Mouse (Mus musculus) v-Abl transformed pro-B cells (cell line): ENCODE measurements at regions not wholly inside any gene's neighbourhood (a gene's known extent, or its start where the extent isn't known, plus 50 kb on each side); places are given as distances from the start of the nearest gene placed in this dataset.

Experiments used
- in situ Hi-C, 2 experiments: fragments of 400-800 bp; cut with MboI; formaldehyde crosslinking; loops; one replicate each; pipeline ENCODE4 v1.15.1; 2025; ENCODE audit not compliant: unreplicated experiment in 2 of 2

DNA sequence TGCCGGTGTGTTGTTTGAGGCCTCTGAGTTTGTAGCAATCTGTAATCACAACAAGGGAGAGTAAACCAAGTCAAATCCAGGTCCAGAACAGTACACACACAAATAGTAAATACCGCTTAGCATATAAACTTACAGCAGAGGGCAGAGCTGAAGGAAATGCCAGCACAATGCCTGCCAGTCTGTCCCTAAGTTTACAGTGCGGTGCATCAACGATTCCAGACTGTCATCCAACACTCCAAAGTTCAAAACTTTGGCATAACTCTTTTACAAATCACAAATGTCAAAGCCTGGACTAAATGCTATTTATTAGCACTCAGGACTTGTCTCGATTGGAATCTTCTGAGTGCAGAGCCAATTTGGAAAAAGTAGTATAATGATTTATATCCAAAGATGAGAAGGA, 104.7 kb upstream of the Ptpn13 start:
- in situ Hi-C loops, result no loop called here

DNA sequence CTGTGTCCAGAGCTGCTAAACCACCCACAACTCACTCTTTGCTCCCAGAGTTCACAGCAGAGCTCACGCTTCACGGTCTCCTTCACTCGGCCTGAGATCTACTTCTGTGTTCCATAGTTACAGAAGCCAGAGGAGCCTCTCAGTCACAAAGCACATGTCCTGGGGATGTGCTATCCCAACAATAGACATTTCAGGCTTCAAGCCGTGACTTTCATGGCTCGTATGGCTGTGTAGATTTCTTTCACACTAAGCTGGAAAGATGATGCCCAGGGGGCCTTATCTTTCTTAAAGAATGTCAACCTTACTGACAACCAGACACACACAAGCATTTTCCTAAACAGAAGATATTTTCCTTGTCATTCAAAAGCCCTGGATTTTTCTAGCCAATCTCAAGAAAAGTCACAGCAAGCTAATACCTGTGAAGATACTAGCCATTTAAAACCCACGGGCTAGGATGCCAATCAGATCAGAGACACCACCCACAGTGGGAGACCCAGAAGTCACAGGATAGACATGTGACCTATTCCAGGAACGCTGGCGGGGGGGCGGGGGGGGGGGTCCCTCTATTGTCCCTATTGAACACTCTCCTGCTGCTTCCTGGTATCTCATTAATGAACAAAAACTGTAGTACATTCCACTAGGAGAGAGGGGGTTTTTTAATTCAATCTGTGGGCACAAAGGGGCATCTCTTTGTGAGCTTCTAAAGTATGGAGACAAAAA, 98.8 kb upstream of the Mapk10 start:
- in situ Hi-C loops, result no loop called here

- in situ Hi-C loops, result no loop called here
Measured at GRCm38 (mm10) chr5:103305716-103306447, 94.7 kb upstream of the Mapk10 start.

- in situ Hi-C loops, result no loop called here
Measured at GRCm38 (mm10) chr5:103304975-103305374, 93.8 kb upstream of the Mapk10 start.

DNA sequence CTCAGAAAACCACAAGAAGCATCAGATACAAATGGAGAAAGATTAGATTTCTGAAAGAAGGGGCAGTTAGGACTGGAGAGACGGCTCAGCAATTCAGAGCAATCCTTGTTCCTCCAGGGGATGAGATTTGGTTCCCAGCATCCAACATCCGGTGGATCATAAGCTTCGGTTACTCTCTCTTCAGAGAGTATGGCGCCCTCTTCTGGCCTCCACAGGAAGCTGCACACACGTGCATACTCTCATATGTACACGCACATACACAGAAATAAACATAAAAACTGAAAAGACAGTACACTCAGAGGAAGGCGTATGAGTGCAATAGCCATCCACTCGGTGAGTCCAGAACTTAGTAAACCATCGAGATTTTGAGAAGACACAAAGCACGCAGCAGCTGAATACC, 91.6 kb upstream of the Mapk10 start:
- in situ Hi-C loops, result no loop called here

- in situ Hi-C loops, result no loop called here
Measured at GRCm38 (mm10) chr5:103301303-103301702, 90.2 kb upstream of the Mapk10 start.

GRCm38 (mm10) chr5:103293953-103294352, 82.8 kb upstream of the Mapk10 start:
- in situ Hi-C loops, result no loop called here

DNA sequence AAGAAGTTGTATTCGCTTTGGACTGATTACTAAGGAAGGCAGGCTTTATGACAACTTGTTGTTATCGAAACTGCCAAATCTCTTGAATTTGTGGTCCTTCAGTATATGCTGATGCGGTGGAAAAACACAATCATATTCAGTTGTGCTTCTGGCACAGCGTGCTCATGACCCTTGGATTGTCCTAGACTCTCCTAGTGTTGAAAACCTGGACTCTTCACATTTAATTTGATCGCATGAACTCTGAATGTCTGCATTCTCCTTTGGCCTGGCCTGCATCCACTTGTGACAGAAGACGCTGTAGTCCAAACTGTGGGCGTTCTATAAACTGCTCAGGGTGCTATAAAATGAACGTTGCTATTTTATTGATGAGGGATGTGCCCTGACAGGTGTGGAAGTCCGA, 80.6 kb upstream of the Mapk10 start:
- in situ Hi-C loops, result no loop called here

- in situ Hi-C loops, result no loop called here
Measured at GRCm38 (mm10) chr5:103291219-103291618, 80.1 kb upstream of the Mapk10 start.

- in situ Hi-C loops, result no loop called here
Measured at GRCm38 (mm10) chr5:103269206-103269605, 58.1 kb upstream of the Mapk10 start.

DNA sequence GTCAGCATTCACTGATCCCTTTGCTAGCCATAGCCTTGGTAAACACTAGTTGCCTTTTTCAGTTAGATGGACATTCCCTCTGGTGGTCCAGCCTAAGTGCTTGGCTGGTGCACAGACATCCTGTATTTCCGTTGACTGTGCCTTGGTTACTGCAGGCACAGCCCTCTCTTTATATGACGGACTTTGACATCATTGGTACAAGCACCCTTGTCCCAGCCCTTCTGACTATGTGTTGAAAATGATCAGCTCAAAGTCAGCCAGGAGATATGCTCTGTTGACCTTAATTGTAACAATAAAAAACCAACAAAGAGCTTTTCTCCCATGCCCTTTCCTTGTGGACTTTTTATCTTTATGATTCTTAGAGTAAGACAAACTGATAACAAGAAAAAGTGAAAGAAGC, 53.8 kb upstream of the Mapk10 start:
- in situ Hi-C loops, result no loop called here

GRCm38 (mm10) chr5:103261406-103261805, 50.3 kb upstream of the Mapk10 start:
- in situ Hi-C loops, result no loop called here
